8 mouse cellular contexts compared by ENCODE assay signal in genomic region chr3:88624951-88625350, GRCm38 (mm10). TPM values are rescaled to one million over a fixed set of nuclear protein-coding genes. Genes with fewer than 3 reads are reported as not detected.
DNase-seq lines count a peak whose midpoint lies in the region; ATAC-seq and TF ChIP-seq lines count a peak whose summit lies in the region.
"Had no signal": no experiment of that assay in that cellular context is flagged by ENCODE, and none has a peak within 500 bp of the region (broad histone marks: within the 10 kb centered on the region; RNA-seq: fewer than 3 reads in every experiment).

No protein-coding gene starts in this region.

- 0 out of 2 replicates have a peak overlapping the region, but pooled peaks have one; percentile 93 for H3K9ac ChIP-seq in lung, postnatal 0 days (replicated peaks; ENCODE audit: low read depth)
- H3K9ac ChIP-seq in embryonic facial prominence, embryonic 14.5 days (ENCODE audit: low read depth, low read length): peak overlapping the region; percentile 87
- peak overlapping the region; percentile 98 for H3K9ac ChIP-seq in midbrain, embryonic 14.5 days (replicated peaks; ENCODE audit: low read length)

- H3K27ac ChIP-seq in lung, postnatal 0 days (ENCODE audit: low read length): peak overlapping the region; percentile 97
- H3K27ac ChIP-seq in embryonic facial prominence, embryonic 14.5 days (replicated peaks; ENCODE audit: low read depth, low read length): peak overlapping the region; percentile 93
- peak overlapping the region; percentile 99 for H3K27ac ChIP-seq in hindbrain, embryonic 10.5 days
- peak overlapping the region; percentile 95 for H3K27ac ChIP-seq in midbrain, embryonic 14.5 days (replicated peaks; ENCODE audit: low read depth, low read length)

- no peak for TF ChIP-seq CTCF in lung, postnatal 0 days (IDR thresholded peaks at IDR 0.05)

- H3K9me3 ChIP-seq in lung, postnatal 0 days (ENCODE audit: low read length): no peaks in the 10 kb centered on the region
- H3K9me3 ChIP-seq in embryonic facial prominence, embryonic 14.5 days (ENCODE audit: control insufficient read depth, low read length): no peaks in the 10 kb centered on the region
- no peaks in the 10 kb centered on the region for H3K9me3 ChIP-seq in hindbrain, embryonic 10.5 days
- no peaks in the 10 kb centered on the region for H3K9me3 ChIP-seq in midbrain, embryonic 14.5 days (ENCODE audit: control insufficient read depth, low read length)

- 21% methylated on average over 2 of the region's 2 CpGs for WGBS in lung, postnatal 0 days
- WGBS in embryonic facial prominence, embryonic 14.5 days: 46% methylated on average over 2 of the region's 2 CpGs
- 49% methylated on average over 2 of the region's 2 CpGs for WGBS in hindbrain, embryonic 10.5 days
- 19% methylated on average over 2 of the region's 2 CpGs for WGBS in midbrain, embryonic 14.5 days

- TF ChIP-seq EP300 in lung, postnatal 0 days (IDR thresholded peaks at IDR 0.05): no peak

- H3K4me3 ChIP-seq in lung, postnatal 0 days (ENCODE audit: low read depth, low read length): no peak overlapping the region
- peak overlapping the region; percentile 59; the same call in 1 of the 2 replicates for H3K4me3 ChIP-seq in embryonic facial prominence, embryonic 14.5 days (ENCODE audit: low read depth, low read length)
- peak overlapping the region; percentile 93 for H3K4me3 ChIP-seq in hindbrain, embryonic 10.5 days
- peak overlapping the region; percentile 92 for H3K4me3 ChIP-seq in midbrain, embryonic 14.5 days (replicated peaks; ENCODE audit: low read depth, low read length)

- peak; percentile 63 for DNase-seq in lung, postnatal 0 days (ENCODE audit: low spot score)
- no peak for DNase-seq in lung, adult 18-20 months
- DNase-seq in embryonic facial prominence, embryonic 14.5 days (ENCODE audit: low spot score): no peak
- no peak for DNase-seq in hindbrain, embryonic 10.5 days (ENCODE audit: low spot score)
- DNase-seq in midbrain, embryonic 14.5 days: no peak
- DNase-seq in yolk sac, embryonic 10.5 days (ENCODE audit: low spot score): no peak
- no peak for DNase-seq in spleen, postnatal 10 days (ENCODE audit: low spot score in 2 of 2)

- peak overlapping the region; percentile 80 for H3K4me2 ChIP-seq in lung, postnatal 0 days (replicated peaks; ENCODE audit: low read depth, low read length)
- H3K4me2 ChIP-seq in embryonic facial prominence, embryonic 14.5 days (ENCODE audit: low read depth, low read length): peak overlapping the region; percentile 82
- peak overlapping the region; percentile 99 for H3K4me2 ChIP-seq in midbrain, embryonic 14.5 days (ENCODE audit: low read length)

- no peaks in the 10 kb centered on the region for H3K27me3 ChIP-seq in lung, postnatal 0 days (replicated peaks; ENCODE audit: insufficient read depth, low read length)
- no peaks in the 10 kb centered on the region for H3K27me3 ChIP-seq in embryonic facial prominence, embryonic 14.5 days (replicated peaks; ENCODE audit: control insufficient read depth, insufficient read depth, low read length)
- no peaks in the 10 kb centered on the region for H3K27me3 ChIP-seq in hindbrain, embryonic 10.5 days (ENCODE audit: insufficient read depth, poor library complexity, severe bottlenecking)
- H3K27me3 ChIP-seq in midbrain, embryonic 14.5 days (ENCODE audit: control insufficient read depth, insufficient read depth, low read length): no peaks in the 10 kb centered on the region

- no peaks in the 10 kb centered on the region; the same call in 1 of the 2 replicates for H3K36me3 ChIP-seq in lung, postnatal 0 days (ENCODE audit: insufficient read depth, low read length)
- peaks cover 26% of the 10 kb centered on the region for H3K36me3 ChIP-seq in embryonic facial prominence, embryonic 14.5 days (ENCODE audit: control insufficient read depth, insufficient read depth, low read length)
- H3K36me3 ChIP-seq in hindbrain, embryonic 10.5 days: peaks cover 57% of the 10 kb centered on the region
- H3K36me3 ChIP-seq in midbrain, embryonic 14.5 days (ENCODE audit: control insufficient read depth, insufficient read depth, low read length): peaks cover 27% of the 10 kb centered on the region

- no peak for ATAC-seq in lung, postnatal 0 days
- no peak for ATAC-seq in embryonic facial prominence, embryonic 14.5 days (ENCODE audit: low read depth)
- ATAC-seq in midbrain, embryonic 14.5 days (ENCODE audit: low FRiP score, low TSS enrichment): no peak

- H3K4me1 ChIP-seq in lung, postnatal 0 days (ENCODE audit: insufficient read depth, low read depth, low read length): peaks cover 26% of the 10 kb centered on the region; the same call in 1 of the 2 replicates
- peaks cover 17% of the 10 kb centered on the region for H3K4me1 ChIP-seq in embryonic facial prominence, embryonic 14.5 days (ENCODE audit: control insufficient read depth, insufficient read depth, low read length)
- H3K4me1 ChIP-seq in hindbrain, embryonic 10.5 days (replicated peaks): peaks cover 83% of the 10 kb centered on the region
- H3K4me1 ChIP-seq in midbrain, embryonic 14.5 days (ENCODE audit: control insufficient read depth, insufficient read depth, low read length): peaks cover 29% of the 10 kb centered on the region

RNA-seq across cellular contexts. Expression of gene Arhgef2, which starts 19.2 kb away (rescaled TPM):
- polyA plus RNA-seq in lung, postnatal 0 days (2015; fragmentation: Nextera tagmentation; extraction: Ambion mirVana): 170 and 229 TPM in 2 replicates
- polyA plus RNA-seq in embryonic facial prominence, embryonic 14.5 days (2014; fragmentation: Nextera tagmentation; extraction: Ambion mirVana): 88.0 and 88.7 TPM in 2 replicates
- 111 and 123 TPM in 2 replicates for polyA plus RNA-seq in hindbrain, embryonic 10.5 days (2016; fragmentation: Nextera tagmentation; extraction: Ambion mirVana)
- polyA plus RNA-seq in midbrain, embryonic 14.5 days (2014; fragmentation: Nextera tagmentation; extraction: Ambion mirVana): 122 and 134 TPM in 2 replicates

RNA-seq across cellular contexts. Expression of gene Rxfp4, which starts 28.0 kb away (rescaled TPM):
- polyA plus RNA-seq in lung, postnatal 0 days (2015; fragmentation: Nextera tagmentation; extraction: Ambion mirVana): 0.61 and 0.92 TPM in 2 replicates
- polyA plus RNA-seq in embryonic facial prominence, embryonic 14.5 days (2014; fragmentation: Nextera tagmentation; extraction: Ambion mirVana): 0.18 TPM in 1 of 2 replicates, not detected in the other
- polyA plus RNA-seq in hindbrain, embryonic 10.5 days (2016; fragmentation: Nextera tagmentation; extraction: Ambion mirVana): not detected in 2 replicates
- not detected in 2 replicates for polyA plus RNA-seq in midbrain, embryonic 14.5 days (2014; fragmentation: Nextera tagmentation; extraction: Ambion mirVana)
- polyA plus RNA-seq: spleen, adult 2 months had no signal

RNA-seq across cellular contexts. Expression of gene Ssr2, which starts 49.3 kb away (rescaled TPM):
- polyA plus RNA-seq in lung, postnatal 0 days (2015; fragmentation: Nextera tagmentation; extraction: Ambion mirVana): 306 and 384 TPM in 2 replicates
- polyA plus RNA-seq in embryonic facial prominence, embryonic 14.5 days (2014; fragmentation: Nextera tagmentation; extraction: Ambion mirVana): 289 and 337 TPM in 2 replicates
- 207 and 220 TPM in 2 replicates for polyA plus RNA-seq in hindbrain, embryonic 10.5 days (2016; fragmentation: Nextera tagmentation; extraction: Ambion mirVana)
- 110 and 114 TPM in 2 replicates for polyA plus RNA-seq in midbrain, embryonic 14.5 days (2014; fragmentation: Nextera tagmentation; extraction: Ambion mirVana)
